Mouse (Mus musculus): ENCODE results near the gene Smarcd1.

- TF ChIP-seq CTCF (conservative IDR thresholded peaks at IDR 0.05; ENCODE audit: low read length) (peak; percentile 61), POU5F1 (IDR thresholded peaks at IDR 0.05; ENCODE audit: borderline replicate concordance, low read length) (no peak)
These were observed at the start of gene Smarcd1 for GRCm38 (mm10) chr15:99701999-99702900.

All from E14TG2a.4 (cell line).